Mouse (Mus musculus) T-helper 1 cell (primary cell): ENCODE results near the gene Npw.

Experiments
- in situ Hi-C: fragments of 300-600 bp; cut with MboI, MseI; formaldehyde crosslinking; loops from one replicate; pipeline ENCODE4 v1.15.1; 2025; ENCODE audit warnings: high pct_unique_total_duplicates

Npw gene

DNA sequence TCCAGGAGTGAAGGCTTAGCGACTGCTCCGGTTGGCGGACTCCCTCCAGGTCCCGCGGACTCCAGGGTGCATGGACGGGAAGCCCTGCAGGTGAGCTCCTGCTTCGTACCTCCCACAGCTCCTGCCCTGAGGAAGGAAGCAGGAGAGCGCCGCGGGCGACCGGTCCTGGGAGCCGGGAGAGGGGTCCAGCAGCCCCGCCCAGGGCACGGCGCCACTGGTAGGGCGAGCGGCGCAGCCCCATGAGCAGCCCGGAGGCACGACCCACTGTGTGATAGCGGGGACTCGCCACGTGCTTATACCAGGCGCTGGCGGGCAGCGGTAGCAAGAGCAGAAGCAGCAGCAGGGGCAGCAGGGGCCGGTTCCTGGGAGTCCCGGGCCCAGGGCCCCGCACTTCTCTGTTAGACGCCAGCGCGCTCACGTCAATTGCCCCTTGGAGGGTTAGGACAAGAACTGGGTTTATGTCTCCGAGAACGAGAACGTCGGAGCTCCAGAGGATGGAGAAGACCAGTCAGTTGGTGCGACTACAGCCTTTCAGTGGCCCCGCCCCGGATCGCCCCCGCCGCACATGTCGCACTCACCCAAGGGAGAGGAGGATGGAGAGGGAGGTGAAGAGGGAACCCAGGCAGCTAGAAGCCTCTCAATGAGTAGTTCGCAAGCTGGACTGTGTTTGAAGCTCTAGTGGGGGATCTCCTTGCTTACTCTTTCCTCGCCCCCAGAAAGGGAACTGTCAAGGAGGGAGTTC lies at the start of gene Npw:
Gene Npw, minus strand, starts transcription at position 441 of the 742 bp plus-strand sequence.
- in situ Hi-C loops = loop anchor here (5.0 kb wide), 1 partner anchor 126 kb away; the partner anchor contains the start of gene Rab26

DNA sequence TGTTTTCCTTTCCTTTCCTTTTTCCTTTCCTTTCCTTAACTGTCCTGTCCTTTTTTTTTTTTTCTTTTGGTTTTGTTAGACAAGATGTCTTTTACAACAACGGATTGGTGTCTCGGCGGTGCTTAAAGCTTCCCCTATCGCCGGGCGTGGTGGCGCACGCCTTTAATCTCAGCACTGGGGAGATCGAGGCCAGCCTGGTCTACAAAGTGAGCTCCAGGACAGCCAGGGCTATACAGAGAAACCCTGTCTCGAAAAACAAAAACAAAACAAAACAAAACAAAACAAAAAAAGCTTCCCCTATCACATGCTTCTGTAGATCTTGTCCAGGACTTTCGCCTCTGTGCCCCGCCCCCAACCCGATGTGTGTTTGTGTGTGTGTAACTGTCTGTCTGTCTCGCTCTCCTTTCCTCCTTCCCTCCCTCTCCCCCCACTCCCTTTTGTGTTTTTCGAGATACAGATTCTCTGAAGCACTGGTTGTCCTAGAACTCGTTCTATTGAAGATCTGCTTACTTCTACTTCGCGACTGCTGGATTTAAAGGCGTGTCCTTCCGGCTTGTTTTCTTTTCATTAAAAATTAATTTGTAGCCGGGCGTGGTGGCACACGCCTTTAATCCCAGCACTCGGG lies 49.7 kb upstream of the Npw start:
- in situ Hi-C loops = loop anchor here (10.0 kb wide), 1 partner anchor 563 kb away; no protein-coding TSS in a partner anchor

DNA sequence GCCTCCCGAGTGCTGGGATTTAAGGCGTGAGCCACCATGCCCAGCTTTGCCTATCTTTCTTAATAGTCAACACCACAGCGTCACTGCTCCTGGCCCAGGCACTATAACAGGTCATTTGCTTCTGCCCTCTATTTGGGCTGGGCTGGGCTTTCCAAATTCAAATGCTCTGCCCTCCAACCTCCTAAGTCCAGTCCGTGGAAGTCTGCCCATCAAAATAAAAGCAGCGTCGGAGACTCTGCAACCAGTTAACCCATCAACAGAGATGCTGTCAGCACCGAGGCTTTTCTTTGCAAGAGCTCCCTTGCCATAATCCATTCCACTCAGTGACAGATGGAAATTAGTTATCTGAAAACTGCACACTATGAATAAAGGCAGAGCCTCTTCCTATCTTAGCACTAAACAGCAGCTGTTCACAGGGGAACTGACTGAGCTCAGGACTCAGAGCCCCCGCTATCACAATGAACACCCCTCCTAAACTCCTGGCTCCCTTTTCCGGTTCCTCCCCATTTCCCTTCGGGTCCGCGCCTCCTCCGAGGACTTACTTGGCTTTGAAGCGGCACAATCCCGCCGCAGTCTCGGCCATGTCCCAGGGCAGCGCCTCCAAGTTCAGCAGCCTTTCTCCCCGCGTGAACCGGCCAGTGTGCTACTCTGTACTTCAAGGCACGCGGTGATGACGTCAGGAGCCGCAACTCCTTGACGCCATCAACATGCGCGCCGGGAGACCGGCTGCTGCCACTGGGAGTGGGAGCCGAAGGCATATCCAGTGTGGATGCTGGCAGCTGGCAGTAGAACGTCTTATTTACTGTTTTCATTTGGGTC lies 48.9 kb upstream of the Npw start, which contains the start of gene Tbl3:
Gene Tbl3, minus strand, starts transcription at position 679 of the 819 bp plus-strand sequence.
- in situ Hi-C loops = loop anchor here (10.0 kb wide), 1 partner anchor 562 kb away; no protein-coding TSS in a partner anchor

DNA sequence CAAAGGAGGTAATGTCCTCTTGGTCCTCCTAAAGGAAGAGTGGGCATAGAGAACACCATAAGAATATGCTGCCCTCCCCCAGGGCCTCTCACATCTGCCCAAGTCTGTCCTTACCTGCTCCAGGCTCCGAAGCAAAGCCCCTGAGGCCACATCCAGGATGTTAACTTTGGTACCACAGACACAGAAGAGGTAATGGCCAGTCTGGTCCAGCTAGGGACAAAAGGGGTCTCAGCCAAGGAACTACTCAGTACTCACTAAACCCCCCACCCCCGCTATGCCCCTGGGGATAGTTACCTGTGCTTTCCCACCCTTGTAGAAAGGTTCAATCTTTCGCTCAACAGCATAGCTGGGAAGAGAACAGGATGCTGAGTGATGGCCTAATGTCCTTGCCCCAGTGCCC lies 47.6 kb upstream of the Npw start:
- in situ Hi-C loops = loop anchor here (10.0 kb wide), 1 partner anchor 561 kb away; no protein-coding TSS in a partner anchor

DNA sequence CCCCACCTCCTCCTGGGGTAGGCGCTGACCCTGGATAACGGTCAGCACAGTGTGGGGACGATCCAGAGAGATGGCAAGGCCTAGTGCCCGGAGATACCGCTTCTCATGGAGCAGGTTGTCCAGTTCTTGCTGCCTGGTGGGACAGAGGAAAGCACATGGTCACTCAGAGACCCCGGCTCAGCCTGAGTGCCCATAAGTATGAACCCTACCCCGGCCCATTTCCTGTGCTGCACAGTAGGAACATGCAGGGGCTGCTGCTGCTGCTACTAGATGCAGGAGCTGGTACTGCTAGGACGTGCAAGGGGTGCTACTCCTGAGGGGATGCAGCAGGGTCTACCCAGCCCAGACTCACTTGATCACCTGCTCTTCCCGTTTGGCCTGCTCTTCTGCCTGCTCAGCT lies 43.0 kb upstream of the Npw start:
- in situ Hi-C loops = loop anchor here (10.0 kb wide), 1 partner anchor 556 kb away; no protein-coding TSS in a partner anchor

DNA sequence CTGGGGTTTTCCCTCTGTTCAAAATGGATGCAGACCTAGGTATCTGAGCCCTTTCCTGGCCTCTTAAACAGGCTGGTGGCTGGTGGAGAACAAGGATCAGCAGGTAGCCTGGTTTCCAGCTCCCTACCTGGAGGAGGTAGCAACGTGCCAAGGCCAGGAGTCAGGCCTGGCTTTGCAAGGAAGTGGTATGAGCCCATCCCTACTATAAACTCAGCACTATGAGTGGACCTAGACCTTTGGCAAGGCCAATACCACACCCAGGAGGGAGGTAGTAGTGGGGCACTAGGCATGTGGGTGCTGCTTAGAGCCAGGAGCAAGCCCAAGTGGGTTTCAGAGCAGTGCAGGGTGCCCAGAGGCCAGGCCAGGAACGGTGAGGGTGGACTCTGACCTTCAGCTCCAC lies 41.2 kb upstream of the Npw start:
- in situ Hi-C loops = no loop called here

DNA sequence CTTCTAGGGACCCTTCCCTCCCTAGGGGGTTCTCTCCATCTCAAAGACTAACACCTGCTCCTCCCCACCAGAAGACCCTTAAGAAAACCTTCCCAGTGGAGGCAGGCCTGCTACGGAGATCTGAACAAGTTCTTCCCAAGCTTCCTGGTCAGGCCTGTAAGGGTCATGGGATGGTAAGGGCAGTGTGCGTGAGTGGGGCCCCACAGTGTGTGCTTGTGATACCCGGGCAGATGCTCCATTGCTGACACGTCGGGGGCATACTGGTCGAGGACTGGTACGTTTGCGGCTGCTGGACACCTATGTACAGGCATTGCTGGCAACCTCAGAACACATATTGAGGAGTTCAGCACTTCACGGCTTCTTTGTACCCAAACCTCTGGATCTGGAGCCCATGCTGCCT lies 40.5 kb upstream of the Npw start:
- in situ Hi-C loops = no loop called here

DNA sequence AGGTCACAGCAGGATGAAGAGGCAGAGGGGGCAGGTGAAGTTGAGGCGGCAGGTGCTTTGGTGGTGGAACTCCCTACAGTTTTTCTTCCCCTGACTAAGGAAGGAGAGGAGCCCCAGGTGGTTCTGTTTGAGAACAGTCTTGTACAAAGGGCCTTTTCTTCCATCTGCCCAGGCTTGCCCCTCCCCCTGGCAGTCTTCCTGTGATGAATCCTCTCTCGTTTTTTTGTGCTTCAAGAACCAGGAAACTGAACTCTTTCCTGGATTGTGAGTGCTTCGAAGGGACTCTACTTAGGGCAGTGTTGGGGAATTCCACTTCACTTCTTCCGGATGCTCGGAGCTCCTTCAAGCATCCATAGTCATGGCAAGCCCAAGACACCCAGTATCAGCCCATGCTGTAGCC lies 39.7 kb upstream of the Npw start:
- in situ Hi-C loops = no loop called here

DNA sequence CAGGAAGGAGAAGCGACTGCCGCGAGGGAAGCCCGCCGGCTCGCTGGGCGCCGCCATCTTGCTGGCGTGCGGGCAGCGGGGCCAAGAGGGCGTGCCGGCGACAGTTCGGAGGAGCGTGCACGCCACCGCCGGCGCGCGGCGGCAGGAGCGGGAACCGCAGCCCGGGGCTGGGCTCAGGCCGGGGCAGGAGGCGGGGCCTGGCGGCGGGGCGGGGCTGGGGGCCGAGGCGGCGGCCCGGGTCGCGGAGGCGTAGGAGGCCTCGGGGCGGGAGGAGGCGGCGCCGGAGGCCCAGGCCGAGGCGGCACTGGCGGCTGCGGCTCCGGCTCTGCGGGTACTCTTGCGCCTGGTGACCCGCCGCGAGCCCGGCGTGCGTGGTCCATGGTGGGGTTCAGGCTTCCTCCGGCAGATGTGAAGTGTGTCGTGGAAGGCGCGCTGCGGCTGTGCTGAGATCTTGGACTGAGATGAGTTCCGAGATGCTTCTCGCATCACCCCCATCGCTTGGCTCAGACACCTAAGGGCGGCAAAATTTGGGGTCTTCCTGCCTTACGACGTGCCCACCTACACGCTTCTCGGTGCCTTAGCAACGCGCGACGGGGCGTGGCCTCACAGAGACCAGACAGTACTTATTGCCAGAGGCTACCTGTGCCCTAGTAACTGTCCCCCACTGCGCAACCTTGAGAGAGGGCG lies 37.9 kb upstream of the Npw start, which contains the start of the genes Gfer and Noxo1:
Gene Gfer, minus strand, starts transcription at position 146 of the 687 bp plus-strand sequence.
Gene Noxo1, plus strand, starts transcription at position 224 of the 687 bp plus-strand sequence.
- in situ Hi-C loops = no loop called here

DNA sequence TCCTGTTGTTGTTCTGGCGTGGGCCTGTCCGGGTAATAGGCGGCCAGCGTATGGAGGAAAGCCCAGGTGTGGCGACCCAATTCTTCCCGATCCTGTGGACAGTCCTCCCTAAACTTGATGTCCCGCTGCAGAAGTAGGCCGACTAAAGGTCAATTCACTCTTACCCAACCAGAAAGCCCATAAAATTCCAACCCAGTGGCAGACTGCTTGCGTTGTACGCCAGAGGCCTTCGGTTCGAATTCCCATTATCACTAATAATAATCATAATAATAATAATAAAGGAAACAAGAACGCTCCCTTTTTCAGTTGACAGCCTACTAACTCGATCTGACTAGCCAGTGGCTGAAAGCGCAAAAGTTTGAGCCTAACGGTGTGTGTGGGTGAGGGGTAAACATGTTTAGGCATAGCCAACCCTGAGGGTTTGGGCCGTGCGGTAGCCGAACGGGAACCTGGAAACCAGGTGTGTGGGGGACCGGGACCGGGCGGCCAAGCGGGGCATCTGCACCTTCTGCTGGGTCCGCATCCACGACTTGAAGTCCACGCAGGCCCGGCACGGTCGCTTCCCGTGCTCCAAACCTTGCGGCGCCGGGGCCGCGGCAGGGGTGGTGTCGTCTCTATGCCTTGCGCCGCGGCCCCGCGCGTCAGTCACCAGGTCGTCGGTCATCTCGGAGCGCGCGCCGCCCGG lies 37.2 kb upstream of the Npw start:
- in situ Hi-C loops = no loop called here

DNA sequence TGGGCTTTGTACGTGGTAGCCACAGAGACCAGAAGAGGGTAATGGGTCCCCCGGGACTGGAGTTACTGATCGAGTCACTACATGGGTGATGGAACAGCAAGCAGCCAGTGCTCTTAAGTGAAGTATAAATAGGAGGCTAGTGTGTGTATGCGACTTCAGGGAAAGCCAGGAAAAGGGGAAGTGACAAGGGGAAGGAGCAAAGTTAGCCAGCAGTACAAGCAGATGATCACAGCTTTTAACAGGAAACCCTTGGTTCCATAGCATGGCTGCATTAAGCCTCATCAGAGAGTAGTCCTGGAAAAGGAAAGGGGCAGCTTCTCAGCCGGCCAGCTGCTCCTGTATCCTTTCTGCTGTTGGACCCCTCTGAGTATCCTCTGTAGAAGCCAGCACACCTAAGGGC lies 34.1 kb upstream of the Npw start:
- in situ Hi-C loops = no loop called here

DNA sequence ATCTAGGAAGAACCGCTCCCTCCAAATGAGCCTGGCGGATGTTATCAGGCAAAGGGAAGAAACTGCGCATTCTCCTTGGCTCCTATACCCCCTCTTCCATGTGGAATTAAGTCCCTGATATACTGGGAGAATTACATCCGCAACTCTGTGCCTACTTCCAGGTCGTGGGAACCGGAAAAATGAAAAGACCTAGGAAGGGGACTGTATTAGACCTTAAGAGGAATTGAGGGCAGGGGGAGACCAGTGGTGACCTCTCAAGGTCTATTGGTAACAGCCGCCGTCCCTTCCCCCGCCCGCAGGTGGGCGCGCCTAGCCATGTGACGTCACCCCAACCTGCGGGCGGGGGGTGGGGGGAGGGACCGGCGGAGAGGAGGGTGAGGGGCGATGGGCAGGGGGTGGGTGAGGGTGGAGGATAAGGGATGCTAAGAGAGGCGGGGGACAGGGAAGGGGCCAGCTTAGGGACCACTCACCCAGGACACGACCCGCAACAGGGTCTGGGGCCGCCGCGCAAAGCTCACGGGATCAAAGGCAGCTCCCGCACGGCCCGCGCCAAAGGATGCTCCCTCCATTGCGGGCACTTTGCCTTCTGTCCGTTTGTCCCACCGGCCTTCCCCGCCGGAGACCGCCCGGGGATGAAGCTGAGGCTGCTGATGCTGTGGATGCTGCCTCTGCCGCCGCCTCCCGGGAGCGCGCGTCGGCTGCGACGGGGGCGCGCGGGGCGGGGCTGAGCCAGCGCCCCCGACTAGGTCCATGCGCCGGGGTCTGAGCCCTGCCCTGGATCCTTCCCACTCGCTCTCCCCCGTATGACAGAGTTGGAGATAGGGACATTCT lies 31.2 kb upstream of the Npw start, which contains the start of gene Syngr3:
Gene Syngr3, minus strand, starts transcription at position 705 of the 831 bp plus-strand sequence.
- in situ Hi-C loops = no loop called here

DNA sequence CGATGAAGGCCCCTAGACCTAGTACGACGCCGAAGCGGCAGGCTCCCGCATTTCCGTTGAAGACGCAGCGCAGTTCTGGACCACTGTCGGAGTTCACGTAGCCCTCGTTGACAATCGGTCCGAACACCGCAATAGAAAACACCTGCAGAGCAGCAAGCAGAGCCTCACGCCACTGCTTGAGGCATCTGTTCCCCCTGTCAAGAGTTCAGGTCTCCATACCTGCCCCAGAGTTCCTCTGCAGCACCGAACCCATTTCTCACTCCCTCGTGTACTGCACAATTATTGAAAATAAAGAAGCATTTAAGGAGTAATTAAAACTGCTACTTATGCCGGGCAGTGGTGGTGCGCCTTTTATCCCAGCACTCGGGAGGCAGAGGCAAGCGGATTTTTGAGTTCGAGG lies 29.3 kb upstream of the Npw start:
- in situ Hi-C loops = no loop called here

DNA sequence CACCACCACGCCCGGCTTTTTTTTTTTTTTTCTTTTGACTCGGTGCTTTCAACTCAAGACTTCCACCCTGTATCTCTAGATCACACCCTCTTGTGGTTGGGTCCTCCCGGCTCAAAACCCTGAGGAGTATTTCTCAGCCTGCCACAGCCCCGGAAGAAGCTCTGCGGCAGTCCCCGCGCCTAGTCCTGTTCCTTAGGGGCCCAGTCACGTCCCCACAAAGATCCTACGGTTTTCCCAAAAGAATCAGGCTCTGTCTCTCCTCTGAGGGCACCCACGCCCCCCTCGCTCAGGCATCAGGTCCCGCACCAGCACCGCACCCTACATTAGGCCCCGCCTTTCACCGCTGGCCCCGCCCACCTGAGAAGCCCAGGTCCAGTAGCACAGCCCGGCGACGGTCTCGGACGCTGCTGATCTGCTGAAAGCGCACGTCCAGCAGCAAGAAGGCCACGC lies 28.9 kb upstream of the Npw start:
- in situ Hi-C loops = no loop called here

DNA sequence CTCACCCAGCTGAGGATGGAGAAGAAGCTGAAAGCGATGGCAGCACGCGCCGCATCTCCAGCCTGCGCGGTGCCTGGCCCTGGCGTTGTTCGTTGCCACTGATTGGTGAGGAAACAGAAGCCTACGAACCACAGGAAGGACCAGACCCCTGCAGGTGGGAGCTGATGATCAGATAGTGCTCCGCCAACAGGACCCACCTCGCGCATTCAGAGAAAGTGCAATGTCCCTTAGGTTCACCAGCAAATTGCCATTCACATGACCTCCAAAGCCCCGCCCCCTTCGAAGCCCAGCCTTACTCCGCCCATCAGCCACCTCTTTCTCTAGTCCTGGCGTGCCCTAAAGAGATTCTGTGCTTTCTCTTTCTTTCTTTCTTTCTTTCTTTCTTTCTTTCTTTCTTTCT lies 28.3 kb upstream of the Npw start:
- in situ Hi-C loops = no loop called here

DNA sequence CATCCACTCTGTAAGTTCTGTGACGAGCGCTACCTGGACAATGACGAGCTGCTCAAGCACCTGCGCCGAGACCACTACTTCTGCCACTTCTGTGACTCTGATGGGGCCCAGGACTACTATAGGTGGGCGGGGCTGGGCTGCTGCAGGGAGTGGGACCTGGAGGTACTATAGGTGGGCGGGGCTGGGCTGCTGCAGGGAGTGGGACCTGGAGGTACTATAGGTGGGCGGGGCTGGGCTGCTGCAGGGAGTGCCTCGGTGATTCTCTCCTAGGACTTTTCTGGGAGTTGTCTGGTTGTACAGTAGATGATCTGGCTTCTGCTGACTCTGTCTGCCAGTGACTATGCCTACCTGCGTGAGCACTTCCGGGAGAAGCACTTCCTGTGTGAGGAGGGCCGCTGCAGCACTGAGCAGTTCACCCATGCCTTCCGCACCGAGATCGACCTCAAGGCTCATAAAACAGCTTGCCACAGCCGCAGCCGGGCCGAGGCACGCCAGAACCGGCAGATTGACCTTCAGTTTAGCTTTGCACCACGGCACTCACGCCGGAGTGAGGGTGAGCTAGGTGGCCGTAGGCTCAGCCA lies 19.3 kb upstream of the Npw start:
- in situ Hi-C loops = no loop called here

DNA sequence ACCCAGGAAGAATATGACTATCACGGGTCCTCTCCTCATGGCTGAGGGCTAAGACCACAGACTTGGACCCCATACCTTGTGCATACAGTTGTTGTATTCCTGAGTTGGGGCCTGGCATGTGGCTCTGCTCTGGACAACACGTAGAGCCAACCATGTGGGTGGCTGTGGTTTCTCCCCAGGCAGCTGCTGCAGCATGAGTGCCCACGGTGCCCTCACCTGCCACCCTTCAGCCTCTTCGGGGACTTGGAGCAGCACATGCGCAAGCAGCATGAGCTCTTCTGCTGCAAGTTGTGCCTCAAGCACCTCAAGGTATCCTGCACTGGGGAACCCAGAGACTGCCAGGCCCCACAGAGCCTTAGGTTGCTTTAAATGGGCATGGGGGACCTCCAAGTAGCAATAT lies 18.6 kb upstream of the Npw start:
- in situ Hi-C loops = no loop called here

DNA sequence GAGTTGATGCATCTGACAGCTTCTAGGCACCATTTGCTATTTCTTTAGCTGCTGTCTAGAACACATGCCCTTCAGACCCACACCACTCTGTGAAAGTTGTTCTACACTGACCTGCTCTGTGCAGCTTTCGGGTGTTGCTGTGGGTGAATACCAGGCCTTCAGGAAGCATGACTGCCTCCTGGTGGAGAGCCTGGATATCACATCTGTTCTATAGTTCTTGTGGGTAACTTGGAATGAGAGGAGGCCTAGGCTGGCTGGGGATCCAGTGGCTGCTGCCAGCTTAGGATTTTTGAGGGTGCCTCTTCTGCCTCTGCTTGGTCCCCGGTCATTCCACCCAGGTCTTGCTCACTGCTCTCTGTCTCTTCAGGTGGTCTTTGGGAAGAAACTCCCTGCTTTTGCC lies 17.9 kb upstream of the Npw start:
- in situ Hi-C loops = no loop called here

DNA sequence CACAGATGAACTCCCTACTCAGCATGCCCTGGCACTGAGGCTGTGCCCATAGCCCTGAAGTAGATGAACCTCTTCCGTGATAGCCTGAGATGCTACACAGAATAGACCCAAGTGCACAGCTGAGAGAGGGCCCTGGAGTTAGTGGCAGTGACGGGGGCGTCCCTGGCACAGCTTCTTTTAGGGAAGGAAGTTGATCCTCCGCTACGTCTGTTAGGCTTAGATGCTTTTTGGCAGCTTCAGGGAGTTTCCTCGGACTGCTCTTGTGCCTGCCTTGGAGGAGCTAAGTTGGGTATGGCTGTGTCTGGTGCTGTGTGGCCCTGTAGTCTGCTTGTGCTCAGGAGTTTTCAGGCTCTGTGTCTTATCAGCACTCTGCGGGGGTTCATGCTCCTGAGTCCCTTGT lies 16.0 kb upstream of the Npw start:
- in situ Hi-C loops = no loop called here
